Mouse (Mus musculus) testis, postnatal 10 days (tissue): ENCODE measurements around the gene Hist2h2be.
"Not testable (repeated sequence)": the region's sequence is repeated elsewhere in the genome, so short reads cannot be mapped to it uniquely, and the experiment has no call there.

Experiments
- DNase-seq: peaks from one replicate; pipeline ENCODE4 v3.0.0; 2021; ENCODE audit warnings: low spot score

Gene Hist2h2be

GRCm38 (mm10) chr3:96238954-96239793 is 18.3 kb downstream of the Hist2h2be start, which contains the start of gene Hist2h3c2:
Hist2h3c2 (minus strand) TSS chr3:96239127.
- DNase-seq = not testable (repeated sequence)

DNA sequence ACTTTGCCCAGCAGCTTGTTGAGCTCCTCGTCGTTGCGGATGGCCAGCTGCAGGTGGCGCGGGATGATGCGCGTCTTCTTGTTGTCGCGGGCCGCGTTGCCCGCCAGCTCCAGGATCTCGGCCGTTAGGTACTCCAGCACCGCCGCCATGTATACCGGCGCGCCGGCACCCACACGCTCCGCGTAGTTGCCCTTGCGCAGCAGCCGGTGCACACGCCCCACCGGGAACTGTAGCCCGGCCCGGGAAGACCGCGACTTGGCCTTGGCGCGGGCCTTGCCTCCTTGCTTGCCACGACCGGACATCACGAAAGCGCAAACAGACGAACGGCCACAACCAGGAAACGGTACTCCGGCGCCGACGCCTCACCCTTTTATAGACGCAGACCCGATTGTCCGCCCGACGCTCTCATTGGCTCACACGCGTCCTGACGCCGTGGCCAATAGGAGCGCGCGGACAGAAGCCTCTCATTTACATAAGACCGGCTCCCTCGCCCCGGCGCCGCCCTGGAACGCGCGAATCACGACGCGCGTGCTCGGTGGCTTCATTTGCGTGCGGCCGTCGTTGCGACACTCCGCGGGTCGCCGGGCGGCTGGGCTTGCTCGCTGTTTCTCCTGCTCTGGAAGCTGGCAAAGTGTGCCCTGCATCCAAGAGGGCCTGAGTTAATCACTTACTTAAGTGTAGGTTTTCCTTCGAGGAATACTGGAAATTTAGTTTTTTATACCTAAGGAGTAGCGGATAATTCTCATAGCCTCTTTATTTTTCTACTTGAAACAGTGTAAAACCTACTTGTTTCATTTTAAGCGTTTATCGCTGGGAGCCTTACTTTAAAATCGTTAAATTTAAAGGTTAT is 19.3 kb downstream of the Hist2h2be start, which contains the start of gene Hist2h2aa2:
Gene Hist2h2aa2 (minus strand): TSS at position 328 of the 850 bp plus-strand sequence.
- DNase-seq = peak; percentile 89

- no peak for DNase-seq
Measured at GRCm38 (mm10) chr3:96240799-96241197, 19.9 kb downstream of the Hist2h2be start.

GRCm38 (mm10) chr3:96243921-96244572 is 23.1 kb downstream of the Hist2h2be start:
- no peak for DNase-seq

GRCm38 (mm10) chr3:96245003-96245886 is 24.3 kb downstream of the Hist2h2be start, which contains the start of gene Hist2h2aa1:
Hist2h2aa1 (plus strand) TSS chr3:96245497.
- peak; percentile 84 for DNase-seq

- not testable (repeated sequence) for DNase-seq
Measured at GRCm38 (mm10) chr3:96246018-96246417, 25.1 kb downstream of the Hist2h2be start.

DNA sequence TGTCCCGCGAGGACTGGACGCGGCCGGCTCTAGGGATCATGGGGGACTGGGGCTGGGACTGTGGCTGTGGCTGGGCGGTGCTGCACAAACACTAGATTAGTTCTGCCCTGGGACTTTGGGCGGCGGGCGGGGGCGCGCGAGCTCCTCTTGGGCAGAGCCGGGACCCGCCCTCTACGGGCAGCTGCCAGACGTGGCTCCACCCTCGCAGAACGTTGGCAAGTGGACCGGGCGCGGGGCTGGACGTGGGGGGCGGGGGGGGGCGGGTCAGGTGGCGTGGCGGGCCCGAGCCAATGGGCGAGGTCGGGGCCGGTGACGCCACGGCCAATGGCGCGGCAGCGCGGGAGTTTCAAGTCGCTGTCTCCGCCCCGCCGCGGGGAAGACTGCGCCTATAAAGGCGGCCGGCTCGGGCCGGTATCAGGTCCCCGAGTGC is 25.5 kb downstream of the Hist2h2be start, which contains the start of gene Hist2h3c1:
Gene Hist2h3c1 (plus strand): TSS at position 259 of the 430 bp plus-strand sequence.
- DNase-seq = not testable (repeated sequence)

DNA sequence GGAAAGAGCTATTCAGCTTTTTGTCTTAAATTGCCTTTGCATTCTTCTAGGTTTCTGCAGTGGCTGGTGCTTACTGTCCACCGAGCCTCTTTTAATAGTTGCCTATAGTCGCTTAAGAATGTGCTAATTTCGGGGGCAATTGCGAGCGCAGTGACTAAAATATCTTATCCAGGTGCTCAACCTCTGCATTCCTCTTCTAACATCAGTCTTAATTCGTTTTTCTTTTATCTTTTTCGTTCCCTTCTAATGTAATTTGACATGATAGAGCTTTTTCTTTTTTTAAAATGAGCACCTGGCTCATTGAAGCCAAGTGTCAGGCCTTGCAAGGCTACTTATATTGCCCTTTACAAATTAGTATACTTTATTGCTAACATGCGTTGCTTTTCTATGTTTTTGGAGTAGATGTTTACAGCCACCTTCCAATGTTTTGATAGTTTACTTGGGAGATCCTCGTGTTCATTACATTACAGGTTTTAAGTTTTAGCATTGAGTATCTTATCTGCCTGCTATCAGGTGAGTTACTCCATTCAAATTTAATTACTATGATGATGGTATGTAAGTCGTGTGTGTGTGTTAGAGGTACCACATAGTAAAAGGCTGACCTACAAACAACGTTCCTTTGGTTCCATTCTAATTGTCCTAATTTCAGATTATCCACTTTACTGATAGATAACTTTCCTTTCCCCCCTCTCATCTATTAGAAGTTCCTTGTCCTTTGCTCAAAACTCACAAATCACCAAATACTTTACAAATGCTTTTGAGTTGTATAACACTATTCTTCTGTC is 26.6 kb downstream of the Hist2h2be start:
- DNase-seq = no peak

DNA sequence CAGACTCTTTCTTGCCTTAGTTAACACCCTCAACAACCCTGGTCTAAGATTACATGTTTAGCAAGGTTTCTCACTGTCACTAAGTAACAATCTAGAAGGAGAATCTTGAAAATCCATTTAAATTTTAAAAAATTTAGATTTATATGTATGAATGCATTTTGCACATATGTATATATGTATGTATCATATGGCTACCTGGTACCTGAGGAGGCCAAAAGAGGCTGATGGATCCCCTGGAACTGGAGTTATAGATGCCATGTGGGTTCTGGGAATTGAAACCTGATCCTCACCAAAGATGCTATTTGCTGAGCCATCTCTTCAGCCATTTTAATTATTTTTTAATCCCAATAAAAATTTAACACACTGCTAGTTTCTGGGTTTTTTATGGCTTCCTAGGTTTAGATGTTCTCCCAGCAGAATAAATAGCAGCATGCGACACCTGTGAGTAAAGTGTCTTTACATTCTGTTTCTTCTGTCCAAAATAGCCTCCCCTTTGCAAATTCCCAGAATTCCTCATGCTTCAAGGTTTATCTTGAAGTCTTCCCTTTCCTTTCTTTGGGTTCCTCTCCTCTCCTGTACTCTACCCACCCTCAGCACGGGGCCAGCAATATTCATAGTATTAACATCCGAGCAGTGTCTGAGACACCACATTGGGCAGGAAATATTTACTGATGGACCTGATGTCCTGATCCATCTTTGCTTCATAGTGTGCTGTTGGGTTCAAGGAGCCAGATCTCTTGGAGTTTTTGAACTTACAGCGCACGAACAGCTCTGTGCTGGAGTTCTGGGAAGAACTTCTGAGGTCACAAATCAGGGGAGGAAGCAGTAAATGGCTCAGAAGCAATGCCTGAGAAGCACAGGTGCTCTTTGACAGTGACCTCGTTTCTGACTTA is 27.5 kb downstream of the Hist2h2be start:
- DNase-seq = no peak

GRCm38 (mm10) chr3:96249034-96249345 is 28.1 kb downstream of the Hist2h2be start:
- no peak for DNase-seq

DNA sequence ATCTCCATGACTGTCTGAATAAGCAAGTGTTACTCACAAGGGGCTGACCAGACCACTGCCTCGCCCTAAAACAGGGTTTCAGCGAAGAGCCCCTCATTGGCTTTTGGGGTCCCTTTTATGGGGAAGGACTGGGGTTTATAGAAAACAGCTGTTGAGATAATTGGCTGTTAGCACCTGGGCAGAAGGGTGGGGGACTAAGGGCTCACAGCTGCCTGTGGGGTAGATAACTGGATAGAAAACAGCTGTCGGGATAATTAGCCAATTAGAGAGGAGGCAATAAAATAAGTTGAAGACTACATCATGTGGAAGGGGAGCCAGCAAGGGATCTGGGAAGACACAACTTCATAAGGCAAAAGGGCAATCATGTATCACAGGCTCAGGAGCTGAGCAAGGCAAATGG is 30.0 kb downstream of the Hist2h2be start:
- no peak for DNase-seq

- no peak for DNase-seq
Measured at GRCm38 (mm10) chr3:96251787-96252186, 30.9 kb downstream of the Hist2h2be start.

DNA sequence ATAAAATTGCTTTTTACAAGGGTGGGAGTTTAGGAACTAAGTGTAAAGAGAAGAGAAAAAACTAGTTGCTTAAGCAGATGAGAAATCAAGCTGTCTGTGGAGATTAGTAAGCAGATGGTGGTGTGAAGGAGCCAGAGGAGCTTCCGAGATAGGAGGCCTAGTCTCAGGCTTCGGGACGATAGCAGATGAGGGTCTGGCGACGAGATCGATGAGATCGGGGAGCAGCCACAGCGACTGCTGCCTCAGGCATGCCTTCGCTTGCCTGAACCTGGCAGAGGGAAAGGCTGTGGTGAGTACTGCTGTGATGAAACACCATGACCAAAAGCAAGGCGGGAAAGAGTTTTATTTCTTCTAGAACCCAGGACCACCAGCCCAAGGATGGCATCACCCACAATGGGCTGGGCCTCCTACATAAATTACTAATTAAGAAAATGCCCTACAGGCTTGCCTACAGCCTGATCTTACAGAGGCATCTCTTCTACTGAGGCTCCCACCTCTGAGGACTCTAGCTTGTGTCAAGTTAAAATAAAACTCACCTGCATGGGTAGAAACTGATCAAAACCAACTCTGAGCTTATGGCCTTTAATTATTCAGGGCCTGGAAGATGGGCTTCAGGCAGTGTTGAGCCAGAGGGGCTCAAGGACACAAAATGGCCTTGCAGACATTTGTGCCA is 33.9 kb downstream of the Hist2h2be start:
- DNase-seq = no peak

DNA sequence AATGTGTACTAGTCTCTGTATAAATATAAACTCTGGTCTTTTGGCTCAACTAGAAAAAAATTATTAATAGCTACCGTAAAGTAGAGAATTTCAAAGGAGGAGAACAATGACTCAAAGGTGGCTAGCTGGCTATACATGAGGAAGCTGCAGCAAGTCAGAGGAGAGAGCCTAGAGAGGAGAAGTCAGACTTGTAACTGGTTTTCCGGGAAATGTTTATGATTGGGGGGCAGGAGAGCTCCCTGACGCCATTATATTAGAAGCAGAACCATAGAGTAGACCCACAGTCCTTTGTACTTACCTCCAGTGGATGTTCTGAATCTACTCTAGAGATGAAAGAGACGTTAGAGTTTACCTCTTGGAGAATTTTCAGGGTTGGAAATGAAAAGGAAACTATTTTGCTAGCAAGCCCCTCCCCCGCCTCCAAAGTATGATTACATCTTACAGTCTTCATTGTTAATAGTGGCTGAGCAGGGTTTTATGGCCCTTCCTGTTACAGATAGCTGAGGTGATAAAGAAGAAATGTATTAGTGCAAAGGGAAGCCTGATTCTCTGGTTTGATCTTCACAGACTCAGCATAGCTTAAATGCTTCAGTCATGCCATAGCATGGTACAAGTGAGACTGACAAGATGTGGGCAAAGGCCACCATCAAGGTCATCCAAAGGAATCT is 35.1 kb downstream of the Hist2h2be start:
- DNase-seq = no peak

DNA sequence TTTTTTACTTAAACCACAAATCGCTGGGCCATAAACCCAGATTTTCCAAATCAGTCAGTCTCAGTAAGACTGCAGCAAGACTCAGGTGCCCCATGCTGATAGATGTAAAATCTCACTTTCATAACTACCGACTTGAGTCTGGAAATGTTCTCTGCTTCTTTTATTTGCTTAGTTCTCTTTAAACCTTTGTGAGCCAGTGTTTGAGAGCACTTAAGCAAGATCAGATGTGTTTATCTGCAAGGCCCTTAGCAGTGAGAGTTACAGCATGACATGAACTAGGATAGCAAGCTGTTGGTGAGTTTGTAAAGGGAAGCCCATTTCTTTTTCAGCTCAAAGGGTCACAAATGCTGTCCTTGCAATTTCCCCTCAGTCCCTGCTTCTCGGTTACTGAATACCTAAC is 36.3 kb downstream of the Hist2h2be start:
- DNase-seq = no peak

DNA sequence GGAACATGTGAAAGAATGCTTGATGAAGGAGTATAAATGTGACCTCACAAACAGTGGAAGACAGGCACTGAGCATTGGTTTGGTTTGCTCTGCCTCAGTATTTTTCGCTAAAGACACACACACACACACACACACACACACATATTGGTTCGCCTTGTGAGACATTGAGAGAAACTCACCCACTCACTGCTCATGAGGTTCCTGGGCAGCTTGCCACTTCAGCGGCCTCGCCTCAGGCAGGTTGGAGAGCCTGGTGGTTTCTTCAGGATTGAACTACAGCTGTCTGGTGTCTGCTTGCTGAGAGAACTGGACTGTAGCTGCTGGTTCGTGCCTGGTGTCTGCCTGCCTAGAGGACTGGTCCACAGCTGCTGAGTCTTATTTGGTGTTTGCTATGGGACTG is 39.3 kb downstream of the Hist2h2be start:
- DNase-seq = no peak

GRCm38 (mm10) chr3:96261623-96262022 is 40.7 kb downstream of the Hist2h2be start:
- no peak for DNase-seq

- DNase-seq = peak; percentile 68
Measured at GRCm38 (mm10) chr3:96262216-96262875, 41.4 kb downstream of the Hist2h2be start.
